Mouse (Mus musculus): ENCODE data around the gene Smg8. TPM values are rescaled to one million over a fixed set of nuclear protein-coding genes. Genes with fewer than 3 reads are reported as not detected.

Gene Smg8
- 17.7 and 18.0 TPM in 2 replicates for total RNA-seq (2023)

DNA sequence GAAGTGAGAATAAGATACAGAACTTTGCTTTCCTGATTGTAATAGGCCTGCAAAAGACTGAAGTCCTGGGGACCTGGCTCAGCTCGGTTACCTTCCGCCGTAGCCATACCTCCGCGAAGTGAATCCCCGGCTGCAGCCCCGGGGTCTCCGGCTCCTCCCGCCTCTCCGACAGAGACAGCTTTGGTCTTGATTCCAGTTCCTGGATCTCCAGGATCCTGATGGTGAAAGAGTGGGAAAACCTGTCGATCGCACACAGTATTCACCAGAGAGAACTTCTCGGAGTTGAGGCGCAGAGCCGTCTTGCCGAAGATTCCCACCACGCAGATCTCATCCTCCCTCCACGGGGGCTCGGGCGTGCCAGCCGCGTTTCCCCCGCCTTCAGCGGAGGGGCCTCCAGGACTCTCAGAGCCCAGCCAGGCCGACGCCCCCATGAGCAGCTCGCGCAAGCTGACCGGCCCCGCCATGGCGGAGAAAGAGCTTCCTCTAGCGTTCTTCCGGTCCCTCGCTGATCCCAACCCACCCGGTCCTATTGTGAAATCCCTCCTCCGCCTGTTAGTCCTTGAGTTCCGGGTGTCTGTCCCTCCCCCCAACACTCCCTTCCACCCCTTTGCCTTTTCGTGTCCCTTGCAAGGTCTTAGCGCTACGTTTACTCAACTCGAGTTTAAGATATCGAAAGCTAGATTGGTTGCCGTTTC lies at the start of gene Smg8:
TSS of gene Smg8 (minus strand) at position 485 of the 695 bp plus-strand sequence.

DNA sequence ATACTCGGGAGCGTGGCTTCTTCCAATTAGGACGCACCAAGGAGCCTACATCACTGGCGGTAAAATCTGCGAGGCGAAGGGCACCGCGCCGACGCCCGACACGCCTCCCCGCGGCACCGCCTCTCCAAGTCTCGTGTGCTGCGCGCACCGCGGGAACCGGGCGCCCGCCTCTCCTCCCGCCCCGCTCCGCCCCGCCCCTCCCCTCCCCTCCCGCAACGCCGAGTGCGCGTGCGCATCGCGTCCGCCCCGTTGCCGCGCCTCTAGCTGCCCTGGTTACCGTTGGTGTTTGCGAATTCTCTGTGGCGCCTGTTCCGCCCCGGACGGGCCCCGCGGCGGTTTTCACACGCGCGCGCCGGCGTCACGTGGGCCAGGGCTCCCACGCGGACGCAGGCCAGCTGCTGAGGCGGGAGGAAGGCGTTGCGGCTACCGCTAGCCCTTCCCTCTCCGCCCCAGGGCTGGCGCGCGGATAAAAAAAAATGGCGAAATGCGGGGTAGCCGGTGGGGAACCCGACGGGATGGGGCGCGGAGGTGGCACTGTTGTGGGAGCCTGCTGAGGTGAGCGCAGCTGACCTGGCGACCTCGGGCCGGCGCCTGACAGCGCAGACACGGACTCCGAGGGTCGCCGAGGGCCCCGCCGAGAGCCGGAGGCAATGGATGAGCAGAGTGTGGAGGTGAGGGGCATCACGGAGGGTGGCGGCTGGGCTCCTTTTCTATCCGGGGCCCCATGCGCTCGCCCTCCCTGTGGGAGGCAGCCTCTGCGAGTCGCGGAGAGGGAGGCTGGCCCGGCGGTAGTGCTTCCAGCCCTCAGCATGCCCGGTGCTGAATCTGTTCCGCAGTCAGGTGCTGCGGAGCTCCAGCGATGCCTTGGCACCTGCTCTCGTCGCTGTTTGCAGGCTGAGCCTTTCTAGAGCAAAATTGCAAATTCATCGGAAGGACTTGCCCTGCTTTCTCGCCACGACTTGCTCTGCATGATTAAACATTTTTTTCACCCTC lies 40.5 kb upstream of the Smg8 start, which contains the start of gene Trim37:
TSS of gene Trim37 (plus strand) at position 254 of the 993 bp plus-strand sequence.

DNA sequence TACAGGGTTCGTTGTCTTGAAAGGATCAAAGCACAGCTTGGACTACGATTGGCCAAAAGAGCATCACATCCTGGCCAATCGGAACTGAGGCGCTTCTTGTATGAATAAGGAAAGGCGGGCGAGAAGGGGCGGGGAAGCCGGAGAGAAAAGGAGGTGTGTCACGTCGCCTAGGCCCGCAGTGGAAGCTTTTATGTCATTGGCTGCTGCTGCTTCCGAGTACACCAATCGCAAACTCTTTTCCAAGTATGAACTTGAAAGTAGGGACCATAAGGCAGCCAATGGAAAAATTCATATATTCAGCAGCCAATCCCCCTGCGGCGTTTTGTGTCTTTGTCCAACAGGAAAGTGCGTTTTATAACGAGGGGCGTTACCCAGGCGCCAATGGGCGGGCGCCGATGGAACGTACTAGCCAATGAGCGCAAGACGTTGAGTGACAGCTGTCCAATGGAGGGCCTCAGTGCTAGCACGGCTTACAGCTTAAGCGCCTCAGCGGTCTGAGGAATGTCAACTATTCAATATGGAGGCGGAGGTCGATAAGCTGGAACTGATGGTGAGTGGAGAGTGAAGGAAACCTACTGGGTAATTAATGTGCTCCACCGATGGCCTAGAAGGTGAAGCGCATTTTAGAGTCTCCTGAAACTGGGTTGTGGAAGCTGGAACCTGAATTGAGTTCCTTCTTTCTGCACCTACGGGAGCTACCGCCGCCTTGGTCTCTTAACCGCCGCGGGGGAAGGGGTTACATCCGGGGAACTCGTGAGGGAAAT lies 22.4 kb upstream of the Smg8 start, which contains the start of gene Ska2:
TSS of gene Ska2 (plus strand) at position 480 of the 764 bp plus-strand sequence.

DNA sequence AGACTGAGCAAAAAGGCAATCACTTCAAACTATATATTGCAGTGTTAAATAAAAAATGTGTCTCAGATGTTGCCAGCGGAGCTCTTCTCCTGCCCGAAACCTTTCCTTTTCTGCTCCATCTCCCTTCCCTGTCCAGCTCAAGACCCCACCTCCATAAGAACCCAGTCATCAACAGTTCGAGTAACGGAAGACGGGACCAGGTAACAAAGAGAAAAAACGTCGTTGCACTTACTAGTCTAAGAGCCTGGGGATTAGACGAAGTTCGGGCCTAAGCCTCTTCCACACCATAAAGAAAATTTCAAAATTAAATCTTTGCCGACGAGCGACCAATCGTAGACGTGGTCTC lies 21.8 kb upstream of the Smg8 start, which contains the start of gene Prr11:
TSS of gene Prr11 (minus strand) at position 300 of the 346 bp plus-strand sequence.

GRCm38 (mm10) chr11:87073866-87074440 lies 12.6 kb downstream of the Smg8 start, which contains the start of gene Gdpd1:
TSS of gene Gdpd1 (minus strand) at chr11:87074062.

Other genes starting within 250 kb of the Smg8 start
- 5.3 and 5.6 TPM in 2 replicates for gene Ypel2, start 93.1 kb downstream of the Smg8 start, total RNA-seq (2023)
- not detected in 2 replicates for gene Gdpd1, start 12.7 kb downstream of the Smg8 start, total RNA-seq (2023)
- 14.9 and 17.3 TPM in 2 replicates for gene Prr11, start 21.9 kb upstream of the Smg8 start, total RNA-seq (2023)
- gene Ska2, start 22.5 kb upstream of the Smg8 start, total RNA-seq (2023): 8.1 and 10.3 TPM in 2 replicates
- 5.9 and 11.7 TPM in 2 replicates for gene Trim37, start 40.3 kb upstream of the Smg8 start, total RNA-seq (2023)

All from neutrophil, adult 65 days (primary cell).